Mouse (Mus musculus) embryonic facial prominence, embryonic 15.5 days (tissue): Measurements from ENCODE around the gene Ypel1. TPM values are rescaled to one million over a fixed set of nuclear protein-coding genes. Genes with fewer than 3 reads are reported as not detected.

ENCODE experiments used
- ATAC-seq: fragments of 200-750 bp; cut with Nextera tagmentation; 2 replicates; pipeline ENCODE4 v1.8.0; 2017; ENCODE audit warnings: low read depth, moderate TSS enrichment; ENCODE audit not compliant: insufficient number of reproducible peaks, low FRiP score, low TSS enrichment
- H3K27ac ChIP-seq: fragments of 300-500 bp; sonication (generic); replicated peaks from 2 replicates; pipeline ENCODE4 v1.5.1; 2015; ENCODE audit warnings: mild to moderate bottlenecking, inconsistent platforms
- H3K27me3 ChIP-seq: fragments of 300-500 bp; sonication (generic); 2 replicates; pipeline ENCODE4 v1.6.1; 2015; ENCODE audit warnings: inconsistent platforms
- H3K36me3 ChIP-seq: fragments of 300-500 bp; sonication (generic); 2 replicates; pipeline ENCODE4 v1.6.1; 2015; ENCODE audit warnings: mild to moderate bottlenecking, inconsistent platforms
- H3K4me1 ChIP-seq: fragments of 300-500 bp; sonication (generic); 2 replicates; pipeline ENCODE4 v1.6.1; 2015; ENCODE audit warnings: inconsistent platforms
- H3K4me2 ChIP-seq: fragments of 300-500 bp; sonication (generic); replicated peaks from 2 replicates; pipeline ENCODE4 v1.6.1; 2015; ENCODE audit warnings: mild to moderate bottlenecking, inconsistent platforms
- H3K4me3 ChIP-seq: fragments of 300-500 bp; sonication (generic); replicated peaks from 2 replicates; pipeline ENCODE4 v1.5.1; 2015; ENCODE audit warnings: mild to moderate bottlenecking, inconsistent platforms
- H3K9ac ChIP-seq: fragments of 300-500 bp; sonication (generic); 2 replicates; pipeline ENCODE4 v1.6.1; 2015; ENCODE audit warnings: inconsistent platforms
- H3K9me3 ChIP-seq: fragments of 300-500 bp; sonication (generic); replicated peaks from 2 replicates; pipeline ENCODE4 v1.6.1; 2016; ENCODE audit warnings: inconsistent platforms
- WGBS: fragments of 180-500 bp; shearing (Covaris S2); methylation state at CpG from one replicate; pipeline ENCODE4 v1.1.7; 2015; 5-methylcytosine and 5-hydroxymethylcytosine counted together
- polyA plus RNA-seq: library from polyadenylated mRNA; unstranded; fragments of >200 nt; fragmentation: Nextera tagmentation; extraction: Ambion mirVana; gene quantifications from 2 replicates; pipeline ENCODE4 v1.2.1, GENCODE M21; 2015

The Ypel1 gene
- polyA plus RNA-seq, 1 experiment from 2014 or later: 34.5 TPM

DNA sequence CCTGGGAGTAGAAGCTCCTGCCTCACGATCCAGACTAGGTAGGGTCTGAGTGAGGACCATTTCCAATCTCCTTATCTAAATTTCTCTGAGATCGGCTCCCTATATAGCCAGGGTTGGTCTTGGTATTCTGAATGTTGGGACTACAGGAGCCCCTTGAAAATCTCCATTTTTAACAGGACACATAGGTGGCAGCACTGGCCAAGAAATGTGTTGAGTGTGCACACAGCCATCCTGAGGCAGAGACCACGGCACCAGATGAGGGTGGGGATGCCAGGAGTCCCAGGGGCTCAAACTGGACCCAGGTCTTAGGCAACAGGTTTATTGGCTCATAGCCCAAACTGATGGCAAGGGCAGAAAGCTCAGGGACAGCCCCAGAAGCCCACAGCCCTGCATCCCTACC is 18.9 kb downstream of the Ypel1 start:
- H3K9ac ChIP-seq: no peak overlapping the region
- no peak overlapping the region for H3K27ac ChIP-seq
- no peaks in the 10 kb centered on the region for H3K4me1 ChIP-seq
- WGBS: 70% methylated on average over 3 of the region's 3 CpGs
- no peaks in the 10 kb centered on the region for H3K9me3 ChIP-seq
- no peaks in the 10 kb centered on the region for H3K27me3 ChIP-seq
- no peak overlapping the region for H3K4me2 ChIP-seq
- H3K36me3 ChIP-seq: peaks cover 98% of the 10 kb centered on the region
- no peak for ATAC-seq
- no peak overlapping the region for H3K4me3 ChIP-seq

DNA sequence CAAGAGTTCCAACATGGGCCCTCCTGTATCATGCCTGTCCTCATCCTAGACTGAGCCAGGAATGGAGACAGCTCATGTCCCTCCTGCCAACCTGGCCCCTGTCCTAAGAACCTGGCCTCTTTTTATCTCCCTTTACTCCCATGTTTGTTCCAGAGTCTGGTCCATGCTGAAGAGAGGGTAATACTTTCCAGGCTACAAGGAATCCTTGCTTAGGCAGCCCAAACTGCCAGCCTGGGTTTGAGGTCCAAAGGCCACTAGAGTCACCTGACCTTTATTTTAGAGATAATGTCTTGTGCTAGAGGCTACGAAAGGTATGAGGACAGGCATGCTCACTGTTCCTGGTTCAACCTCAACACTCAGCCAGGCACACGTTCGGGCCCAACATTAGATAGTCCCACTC is 27.4 kb downstream of the Ypel1 start:
- Histone ChIP-seq H3K27me3 (no peaks in the 10 kb centered on the region), H3K4me3 (no peak overlapping the region), H3K36me3 (peaks cover 94% of the 10 kb centered on the region), H3K9ac (no peak overlapping the region), H3K4me2 (no peak overlapping the region), H3K9me3 (no peaks in the 10 kb centered on the region), H3K4me1 (no peaks in the 10 kb centered on the region), H3K27ac (no peak overlapping the region)
- no peak for ATAC-seq
- WGBS: 95% methylated on average over 3 of the region's 3 CpGs

DNA sequence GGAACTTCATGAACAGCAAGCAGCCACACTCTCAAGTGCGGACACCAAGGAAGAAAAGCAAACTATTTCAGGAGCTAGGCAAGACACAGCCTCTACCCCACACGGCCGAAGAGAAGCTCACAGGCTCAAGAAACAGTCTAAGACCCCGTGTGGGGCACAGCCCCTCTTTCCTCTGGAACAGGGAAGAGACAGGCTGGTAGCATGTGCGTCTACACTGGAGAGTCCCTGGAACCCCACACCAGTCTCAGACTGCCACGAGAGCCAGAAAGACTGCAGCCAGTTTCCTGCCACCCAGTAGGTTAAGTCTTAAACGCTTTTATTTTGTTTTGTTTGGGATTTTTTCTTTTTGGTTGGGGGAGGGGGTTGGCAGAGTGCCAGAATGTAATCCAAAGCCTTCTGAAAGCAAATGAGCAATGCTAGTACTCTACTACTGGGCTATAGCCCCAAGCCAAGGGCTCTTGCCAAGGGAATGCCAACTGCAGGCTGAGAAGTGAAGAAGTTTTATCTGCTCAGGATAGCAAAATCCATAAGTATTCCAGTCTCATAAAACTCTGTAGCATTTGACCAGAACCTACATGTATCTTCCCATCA is 33.2 kb downstream of the Ypel1 start:
- 46% methylated on average over 7 of the region's 7 CpGs for WGBS
- no peak for ATAC-seq
- Histone ChIP-seq H3K27me3 (no peaks in the 10 kb centered on the region), H3K27ac (no peak overlapping the region), H3K4me1 (0 out of 2 replicates have a peak, but pooled peaks cover 6% of the 10 kb centered on the region), H3K4me2 (no peak overlapping the region), H3K36me3 (peaks cover 79% of the 10 kb centered on the region), H3K9ac (no peak overlapping the region), H3K9me3 (no peaks in the 10 kb centered on the region), H3K4me3 (no peak overlapping the region)

DNA sequence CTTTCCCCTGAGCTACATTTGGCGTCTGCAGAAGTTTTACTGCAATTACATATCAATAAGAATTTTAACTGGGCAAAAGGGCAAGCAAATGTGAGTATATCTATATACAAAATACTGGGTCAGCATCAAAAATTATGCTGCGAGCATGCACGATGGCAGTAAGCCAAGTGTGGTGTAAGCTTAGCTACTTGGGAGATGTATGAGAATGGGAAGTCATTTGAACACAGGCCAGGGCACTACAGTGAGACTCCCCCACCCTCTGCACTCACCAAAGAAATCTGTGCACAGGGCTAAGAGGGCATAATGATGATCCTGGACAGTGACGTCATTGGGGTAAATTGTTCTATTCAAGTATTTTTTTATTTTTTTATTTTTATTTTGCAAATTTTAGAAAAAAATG is 35.1 kb downstream of the Ypel1 start:
- no peak for ATAC-seq
- Histone ChIP-seq H3K27ac (no peak overlapping the region), H3K27me3 (no peaks in the 10 kb centered on the region), H3K36me3 (peaks cover 74% of the 10 kb centered on the region), H3K9ac (no peak overlapping the region), H3K4me2 (no peak overlapping the region), H3K4me3 (no peak overlapping the region), H3K4me1 (0 out of 2 replicates have a peak, but pooled peaks cover 6% of the 10 kb centered on the region), H3K9me3 (no peaks in the 10 kb centered on the region)
- WGBS: 72% methylated on average over 4 of the region's 4 CpGs

DNA sequence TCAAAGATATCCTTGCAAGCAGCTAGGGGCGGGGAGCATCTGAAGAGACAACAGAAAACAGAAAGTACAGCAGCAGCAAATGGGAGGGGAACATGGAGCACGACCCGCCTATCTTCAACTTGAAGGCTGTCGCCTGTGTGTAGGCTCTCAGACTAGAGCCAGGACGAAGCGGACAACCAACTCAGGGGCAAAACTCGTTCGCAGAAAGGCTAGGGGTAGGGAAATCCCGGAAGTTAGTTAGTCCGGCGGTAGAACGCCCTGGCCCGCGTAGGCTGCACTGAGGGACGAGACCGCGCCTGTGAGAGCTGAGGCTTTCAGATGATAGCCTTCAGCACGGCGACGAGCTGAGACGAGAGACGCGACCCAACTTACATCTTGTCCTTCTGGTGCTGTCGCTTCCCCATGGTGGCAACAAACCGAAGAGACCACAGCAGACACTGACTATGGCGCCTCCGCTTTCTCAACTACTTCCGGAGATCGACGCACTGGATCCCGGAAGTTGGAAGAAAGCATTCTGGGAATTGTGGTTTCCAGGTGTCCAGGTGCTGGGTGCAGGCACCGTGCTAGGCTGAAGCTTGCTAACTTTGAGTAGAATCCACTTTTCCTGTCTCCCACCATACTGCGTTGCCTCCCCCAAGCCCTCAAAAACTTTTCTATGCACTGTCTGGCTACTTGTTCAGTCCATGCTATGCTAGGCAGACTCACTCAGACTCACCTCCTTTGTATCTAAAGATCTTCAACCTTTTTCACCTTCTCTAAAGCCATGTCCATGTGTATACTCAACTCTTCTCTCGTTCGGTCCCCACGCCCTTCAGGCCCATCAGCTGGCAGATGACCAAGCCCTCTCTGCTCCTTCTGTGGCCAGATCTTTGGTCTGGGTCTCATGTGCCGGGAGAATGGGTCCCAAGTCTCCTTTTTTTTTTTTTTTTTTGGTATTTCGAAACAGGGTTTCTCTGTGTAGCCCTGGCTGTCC is 41.6 kb downstream of the Ypel1 start, which contains the start of gene Ppil2:
Ppil2 (minus strand) TSS at position 487 of the 973 bp plus-strand sequence.
- WGBS: 9% methylated on average over 38 of the region's 38 CpGs
- peak; percentile 68 for ATAC-seq
- Histone ChIP-seq H3K27ac (peak within 1 kb of the TSS; percentile 55; the same call in 1 of the 2 replicates), H3K4me3 (peak within 1 kb of the TSS; percentile 82), H3K4me1 (peaks cover 12% of the 10 kb centered on the region), H3K36me3 (peaks cover 27% of the 10 kb centered on the region), H3K27me3 (no peaks in the 10 kb centered on the region), H3K4me2 (peak within 1 kb of the TSS; percentile 56), H3K9me3 (no peaks in the 10 kb centered on the region), H3K9ac (peak within 1 kb of the TSS; percentile 51)

DNA sequence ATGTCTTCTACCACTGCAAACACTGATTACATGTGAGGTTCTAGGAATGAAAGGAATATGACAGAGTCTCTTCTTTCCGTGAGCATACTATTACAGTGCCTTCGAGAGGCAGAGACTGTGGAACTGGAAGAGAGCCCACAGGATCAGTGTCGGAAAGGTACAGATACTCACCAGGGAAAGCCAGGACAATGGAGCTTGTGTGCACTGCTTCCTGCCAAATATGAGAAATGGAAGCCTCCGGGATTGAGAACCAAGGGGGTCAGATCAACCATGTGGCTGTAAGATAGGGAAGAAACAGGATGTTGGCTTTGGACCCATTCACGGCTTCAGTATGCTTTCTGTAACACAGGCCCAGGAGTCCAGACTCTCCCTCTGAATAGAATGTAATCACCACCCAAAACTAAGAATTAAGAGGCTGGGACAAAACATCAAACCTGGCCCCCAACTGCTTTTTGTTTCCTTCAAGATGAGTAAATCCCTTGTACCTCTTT is 47.9 kb downstream of the Ypel1 start:
- no peak overlapping the region for H3K4me3 ChIP-seq
- no peak for ATAC-seq
- H3K4me1 ChIP-seq: no peaks in the 10 kb centered on the region
- no peak overlapping the region for H3K27ac ChIP-seq
- no peak overlapping the region for H3K4me2 ChIP-seq
- 0 out of 2 replicates have a peak, but pooled peaks cover 10% of the 10 kb centered on the region for H3K36me3 ChIP-seq
- no peaks in the 10 kb centered on the region for H3K9me3 ChIP-seq
- H3K9ac ChIP-seq: no peak overlapping the region
- 82% methylated on average over 5 of the region's 5 CpGs for WGBS
- H3K27me3 ChIP-seq: no peaks in the 10 kb centered on the region

DNA sequence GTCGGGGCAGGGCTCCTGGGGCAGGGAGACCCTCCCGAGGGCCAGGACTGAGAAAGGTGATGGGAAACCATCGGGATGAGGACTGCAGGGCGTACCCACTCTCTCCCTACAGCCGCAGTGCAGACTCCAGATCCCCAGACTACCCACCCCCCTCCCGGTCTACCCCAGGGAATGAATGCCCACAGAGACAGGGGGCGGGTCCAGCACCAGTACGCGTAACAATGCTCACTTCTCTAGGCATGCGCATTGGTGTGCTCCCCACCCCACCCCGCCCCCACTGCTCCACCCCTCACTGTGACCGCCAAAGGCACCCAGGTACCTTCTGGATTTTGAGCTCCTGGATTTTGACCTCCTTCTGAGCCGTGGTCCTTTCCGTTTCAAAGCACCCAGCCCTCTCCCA is 52.1 kb downstream of the Ypel1 start:
- Histone ChIP-seq H3K4me2 (no peak overlapping the region), H3K4me3 (no peak overlapping the region), H3K27me3 (no peaks in the 10 kb centered on the region), H3K9ac (no peak overlapping the region), H3K4me1 (peaks cover 21% of the 10 kb centered on the region), H3K36me3 (0 out of 2 replicates have a peak, but pooled peaks cover 10% of the 10 kb centered on the region), H3K9me3 (no peaks in the 10 kb centered on the region), H3K27ac (no peak overlapping the region)
- 66% methylated on average over 14 of the region's 14 CpGs for WGBS
- no peak for ATAC-seq

DNA sequence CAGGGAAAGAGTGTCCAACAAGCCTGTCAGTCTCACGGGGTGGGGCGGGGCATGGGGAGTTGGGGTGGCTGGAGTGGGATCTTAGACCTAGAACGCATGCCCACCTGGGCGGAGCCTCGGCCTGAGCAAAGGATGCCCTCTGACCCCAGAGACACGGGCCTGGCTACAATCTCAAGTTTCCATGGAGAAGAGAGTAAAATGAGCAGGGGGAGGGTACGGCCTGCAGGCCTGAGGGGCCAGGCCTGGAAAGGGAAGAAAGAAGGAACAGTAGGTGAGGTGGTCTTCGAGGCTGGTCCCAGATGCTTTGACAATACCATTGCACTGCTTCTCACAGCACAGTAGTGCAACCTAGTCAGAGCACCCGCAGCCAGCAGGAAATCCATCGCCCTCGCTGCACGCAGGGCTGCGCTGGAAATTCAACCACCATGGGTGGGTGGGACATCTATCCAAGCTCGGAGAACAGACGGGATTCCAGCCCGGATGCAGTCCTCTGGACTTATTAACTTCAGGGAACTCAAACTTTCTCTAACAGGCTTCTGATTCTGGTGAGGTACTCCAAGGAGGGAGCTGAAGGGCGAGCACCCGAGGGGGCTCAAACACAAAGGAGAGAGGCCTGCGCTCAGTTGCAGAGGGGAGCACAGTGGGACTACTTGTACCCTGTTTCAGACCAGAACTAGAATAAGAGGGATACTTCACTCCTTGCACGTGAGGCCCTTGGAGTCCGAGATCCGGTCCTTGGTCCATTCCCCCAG is 54.8 kb downstream of the Ypel1 start:
- peak; percentile 8; the same call in 1 of the 2 replicates for ATAC-seq
- H3K4me3 ChIP-seq: peak overlapping the region; percentile 50
- H3K4me2 ChIP-seq: peak overlapping the region; percentile 79

DNA sequence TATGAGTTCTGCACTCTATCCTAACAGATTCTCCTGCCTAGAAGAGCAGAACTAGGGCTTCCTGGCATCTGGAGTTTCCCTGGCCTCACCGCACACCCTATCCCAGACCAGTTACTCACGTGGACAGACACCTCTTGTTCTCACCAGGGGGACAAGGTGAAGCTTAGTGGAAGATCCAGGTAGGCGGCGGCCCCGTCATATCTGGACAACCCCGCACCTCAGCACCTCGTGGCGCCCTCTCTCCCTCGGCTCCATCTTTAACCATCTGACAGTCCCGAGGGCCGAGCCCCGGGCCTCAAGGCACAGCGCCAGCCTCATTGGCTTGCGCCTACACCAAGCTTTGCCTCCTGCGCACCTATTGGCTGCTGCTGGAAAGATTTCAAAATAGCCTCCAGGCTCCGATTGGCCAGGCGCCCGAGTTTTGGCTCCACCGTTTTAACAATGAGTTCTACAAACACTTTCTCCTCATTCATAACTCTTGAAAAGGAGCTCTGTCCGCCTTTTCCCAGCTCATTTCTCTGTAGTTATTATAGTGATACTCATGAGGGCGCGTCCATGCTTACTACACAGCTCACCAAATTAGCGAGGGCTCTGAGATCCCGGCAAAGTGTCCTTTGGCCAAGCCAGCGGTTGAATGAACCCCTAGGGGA is 55.5 kb downstream of the Ypel1 start, which contains the start of gene 2610318N02Rik:
2610318N02Rik (minus strand) TSS at position 297 of the 650 bp plus-strand sequence.
- WGBS: under 1% methylated on average over 25 of the region's 25 CpGs
- peak within 1 kb of the TSS; percentile 33; the same call in 1 of the 2 replicates for H3K9ac ChIP-seq
- peak; percentile 87 for ATAC-seq
- H3K36me3 ChIP-seq: 0 out of 2 replicates have a peak, but pooled peaks cover 5% of the 10 kb centered on the region
- H3K27ac ChIP-seq: peak within 1 kb of the TSS; percentile 39; the same call in 1 of the 2 replicates
- no peaks in the 10 kb centered on the region for H3K27me3 ChIP-seq
- peaks cover 21% of the 10 kb centered on the region for H3K4me1 ChIP-seq
- H3K4me2 ChIP-seq: peak within 1 kb of the TSS; percentile 79
- H3K4me3 ChIP-seq: peak within 1 kb of the TSS; percentile 50
- no peaks in the 10 kb centered on the region for H3K9me3 ChIP-seq

More for the DNA sequence above, 54.8 kb downstream of the Ypel1 start:
- H3K4me1 ChIP-seq: peaks cover 21% of the 10 kb centered on the region
- no peaks in the 10 kb centered on the region for H3K9me3 ChIP-seq
- peak overlapping the region; percentile 39; the same call in 1 of the 2 replicates for H3K27ac ChIP-seq
- 3% methylated on average over 22 of the region's 22 CpGs for WGBS
- H3K9ac ChIP-seq: peak overlapping the region; percentile 33; the same call in 1 of the 2 replicates
- H3K36me3 ChIP-seq: 0 out of 2 replicates have a peak, but pooled peaks cover 10% of the 10 kb centered on the region
- H3K27me3 ChIP-seq: no peaks in the 10 kb centered on the region

DNA sequence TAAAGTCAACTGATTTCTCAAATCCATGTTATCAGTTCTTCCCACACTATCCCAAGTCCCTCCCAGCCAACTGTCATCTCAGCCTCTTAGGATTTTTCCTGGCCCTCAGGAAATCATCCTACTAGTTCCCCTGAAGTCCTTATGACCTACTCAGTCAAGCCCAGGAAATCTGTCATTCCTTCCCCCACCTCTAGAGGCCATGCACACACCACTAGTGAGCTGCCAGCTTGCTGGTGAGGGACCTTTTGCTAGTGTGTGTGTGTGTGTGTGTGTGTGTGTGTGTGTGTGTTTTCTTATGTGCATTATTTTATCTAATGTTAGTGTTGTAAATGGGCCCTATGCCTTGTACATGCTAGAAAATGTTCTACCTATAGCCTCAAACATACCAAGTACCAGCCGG is 57.8 kb downstream of the Ypel1 start:
- Histone ChIP-seq H3K4me2 (no peak overlapping the region), H3K27me3 (no peaks in the 10 kb centered on the region), H3K4me1 (peaks cover 32% of the 10 kb centered on the region), H3K27ac (no peak overlapping the region), H3K9ac (no peak overlapping the region), H3K9me3 (no peaks in the 10 kb centered on the region), H3K36me3 (peaks cover 3% of the 10 kb centered on the region; the same call in 1 of the 2 replicates), H3K4me3 (no peak overlapping the region)
- ATAC-seq: no peak
- 100% methylated on average over 1 of the region's 1 CpGs for WGBS
